8 mouse cellular contexts compared by ENCODE assay signal in the genomic region with DNA sequence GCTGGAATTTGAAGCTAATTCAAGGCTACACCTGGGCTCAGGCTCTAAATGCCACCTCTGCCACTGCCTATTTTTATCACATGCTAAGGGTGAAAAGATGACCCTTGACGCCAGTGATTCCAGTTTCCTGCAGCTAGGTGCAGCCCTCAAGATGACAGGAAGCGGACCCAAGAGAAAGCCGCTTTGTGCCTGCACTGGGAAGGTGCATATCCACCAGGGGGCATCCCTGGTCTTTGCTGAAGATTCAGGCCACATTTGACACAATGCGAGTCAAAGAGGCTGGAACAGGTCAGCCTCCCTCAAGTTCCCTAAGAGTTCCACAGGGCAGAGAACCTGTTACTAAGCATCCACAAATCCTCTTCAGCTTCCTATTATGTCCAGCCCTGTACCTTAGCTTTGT. TPM values are rescaled to one million over a fixed set of nuclear protein-coding genes. Genes with fewer than 3 reads are reported as not detected.
DNase-seq lines count a peak whose midpoint lies in the region; ATAC-seq lines count a peak whose summit lies in the region.

No protein-coding gene starts in this region.

- no peaks in the 10 kb centered on the region for H3K9me3 ChIP-seq in hindbrain, embryonic 12.5 days (replicated peaks)

- WGBS in hindbrain, embryonic 12.5 days: 41% methylated on average over 4 of the region's 4 CpGs

- DNase-seq in cerebellum, adult 11 months: peak; percentile 67
- peak; percentile 73 to 86 for DNase-seq in adrenal gland, postnatal 36 days
- DNase-seq in layer of hippocampus, postnatal 14 days (ENCODE audit: low spot score in 2 of 2): peak; percentile 69 to 78
- peak; percentile 94 for DNase-seq in lung, postnatal 36 days
- DNase-seq in spleen, adult 12 weeks (ENCODE audit: low spot score): peak; percentile 65

- H3K4me1 ChIP-seq in hindbrain, embryonic 12.5 days: no peaks in the 10 kb centered on the region

- H3K4me2 ChIP-seq in hindbrain, embryonic 12.5 days (replicated peaks): no peak overlapping the region

- no peak overlapping the region for H3K9ac ChIP-seq in hindbrain, embryonic 12.5 days

- no peak overlapping the region for H3K27ac ChIP-seq in hindbrain, embryonic 12.5 days

- H3K4me3 ChIP-seq in hindbrain, embryonic 12.5 days: no peak overlapping the region

- H3K27me3 ChIP-seq in hindbrain, embryonic 12.5 days: no peaks in the 10 kb centered on the region

- no peak for ATAC-seq in cerebellum, adult (ENCODE audit: insufficient number of reproducible peaks, low FRiP score, low TSS enrichment)
- ATAC-seq in erythroblast, adult 5-6 weeks (replicated peaks; ENCODE audit: low FRiP score, poor library complexity, severe bottlenecking): 0 out of 2 replicates have a peak, but pooled peaks have one; percentile 50
- peak; percentile 22; the same call in 1 of the 2 replicates for ATAC-seq in hindbrain, embryonic 12.5 days (ENCODE audit: low FRiP score)

- H3K36me3 ChIP-seq in hindbrain, embryonic 12.5 days: no peaks in the 10 kb centered on the region

RNA-seq across cellular contexts. Expression of a gene that starts 21.3 kb away (rescaled TPM):
- total RNA-seq in adrenal gland, postnatal 36 days (2021): 10 to 100 TPM; 13.4 to 14.7 TPM
- total RNA-seq in erythroblast, adult 5-6 weeks (2015; ENCODE audit: low replicate concordance): 7.5 and 9.4 TPM in 2 replicates
- 11.3 and 28.3 TPM in 2 replicates for total RNA-seq in erythroblast, adult 5-6 weeks (2017; ENCODE audit: low replicate concordance)
- 112 and 115 TPM in 2 replicates for polyA plus RNA-seq in hindbrain, embryonic 12.5 days (2016; fragmentation: Nextera tagmentation; extraction: Ambion mirVana)
- 10 to 100 TPM; 41.3 to 54.5 TPM for total RNA-seq in layer of hippocampus, postnatal 14 days (2021)

RNA-seq across cellular contexts. Expression of a gene that starts 46.6 kb away (rescaled TPM):
- total RNA-seq in adrenal gland, postnatal 36 days (2021): 10 to 100 TPM in 1 of 2 experiments, 1 to 10 TPM in 1; 9.2 to 12.3 TPM
- total RNA-seq in erythroblast, adult 5-6 weeks (2015; ENCODE audit: low replicate concordance): 23.6 and 25.1 TPM in 2 replicates
- 0.84 and 7.8 TPM in 2 replicates for total RNA-seq in erythroblast, adult 5-6 weeks (2017; ENCODE audit: low replicate concordance)
- polyA plus RNA-seq in hindbrain, embryonic 12.5 days (2016; fragmentation: Nextera tagmentation; extraction: Ambion mirVana): 13.5 and 13.6 TPM in 2 replicates
- total RNA-seq in layer of hippocampus, postnatal 14 days (2021): 10 to 100 TPM; 15.1 to 16.2 TPM
